Mouse (Mus musculus) hindbrain, embryonic 16.5 days (tissue): ENCODE results near the gene Ccdc163. TPM values are rescaled to one million over a fixed set of nuclear protein-coding genes. Genes with fewer than 3 reads are reported as not detected.

Experiments used
- ATAC-seq: fragments of 200-750 bp; cut with Nextera tagmentation; 2 replicates; pipeline ENCODE4 v1.8.0; 2017; ENCODE audit warnings: moderate TSS enrichment, moderate library complexity
- H3K27ac ChIP-seq: fragments of 300-500 bp; sonication (generic); 2 replicates; pipeline ENCODE4 v1.5.1; 2014; ENCODE audit warnings: low read depth, mild to moderate bottlenecking, control low read depth, low read length, moderate library complexity
- H3K27me3 ChIP-seq: fragments of 300-500 bp; sonication (generic); replicated peaks from 2 replicates; pipeline ENCODE4 v1.6.1; 2014; ENCODE audit warnings: low read length; ENCODE audit not compliant: control insufficient read depth, insufficient read depth
- H3K36me3 ChIP-seq: fragments of 300-500 bp; sonication (generic); 2 replicates; pipeline ENCODE4 v1.6.1; 2014; ENCODE audit warnings: mild to moderate bottlenecking, low read length, moderate library complexity, mixed read lengths; ENCODE audit not compliant: control insufficient read depth, insufficient read depth
- H3K4me1 ChIP-seq: fragments of 300-500 bp; sonication (generic); 2 replicates; pipeline ENCODE4 v1.6.1; 2014; ENCODE audit warnings: low read depth, low read length; ENCODE audit not compliant: control insufficient read depth, insufficient read depth
- H3K4me2 ChIP-seq: fragments of 300-500 bp; sonication (generic); 2 replicates; pipeline ENCODE4 v1.6.1; 2014; ENCODE audit warnings: mild to moderate bottlenecking, low read length, control low read depth, moderate library complexity
- H3K4me3 ChIP-seq: fragments of 300-500 bp; sonication (generic); 2 replicates; pipeline ENCODE4 v1.5.1; 2014; ENCODE audit warnings: mild to moderate bottlenecking, low read length, control low read depth, moderate library complexity
- H3K9ac ChIP-seq: fragments of 300-500 bp; sonication (generic); 2 replicates; pipeline ENCODE4 v1.6.1; 2014; ENCODE audit warnings: low read depth, mild to moderate bottlenecking, control low read depth, low read length, moderate library complexity
- H3K9me3 ChIP-seq: fragments of 300-500 bp; sonication (generic); 2 replicates; pipeline ENCODE4 v1.6.1; 2014; ENCODE audit warnings: mild to moderate bottlenecking, low read length, moderate library complexity; ENCODE audit not compliant: control insufficient read depth
- WGBS: fragments of 180-500 bp; shearing (Covaris S2); extraction: QIAGEN DNeasy Blood & Tissue Kit; methylation state at CpG from one replicate; pipeline ENCODE4 v1.1.7; 2014; 5-methylcytosine and 5-hydroxymethylcytosine counted together
- polyA plus RNA-seq: library from polyadenylated mRNA; unstranded; fragments of >200 nt; fragmentation: Nextera tagmentation; extraction: Ambion mirVana; gene quantifications from 2 replicates; pipeline ENCODE4 v1.2.1, GENCODE M21; 2015

The Ccdc163 gene
- polyA plus RNA-seq, 1 experiment from 2014 or later, result 8.0 TPM

- ATAC-seq, result no peak
- Histone ChIP-seq H3K9ac (no peak overlapping the region), H3K4me3 (no peak overlapping the region), H3K36me3 (peaks cover 11% of the 10 kb centered on the region; the same call in 1 of the 2 replicates), H3K9me3 (no peaks in the 10 kb centered on the region), H3K4me2 (no peak overlapping the region), H3K27me3 (no peaks in the 10 kb centered on the region), H3K4me1 (peaks cover 11% of the 10 kb centered on the region), H3K27ac (no peak overlapping the region)
- 90% methylated on average over 4 of the region's 4 CpGs for WGBS
Measured at GRCm38 (mm10) chr4:116689309-116689876, 18.9 kb upstream of the Ccdc163 start.

- Histone ChIP-seq H3K36me3 (peaks cover 15% of the 10 kb centered on the region), H3K4me1 (peaks cover 2% of the 10 kb centered on the region; the same call in 1 of the 2 replicates), H3K4me3 (no peak overlapping the region), H3K27ac (no peak overlapping the region), H3K4me2 (no peak overlapping the region), H3K27me3 (no peaks in the 10 kb centered on the region), H3K9ac (no peak overlapping the region), H3K9me3 (no peaks in the 10 kb centered on the region)
- ATAC-seq, result no peak
- 88% methylated on average over 2 of the region's 2 CpGs for WGBS
Measured at GRCm38 (mm10) chr4:116692146-116692545, 16.2 kb upstream of the Ccdc163 start.

- Histone ChIP-seq H3K36me3 (peaks cover 15% of the 10 kb centered on the region), H3K9me3 (no peaks in the 10 kb centered on the region), H3K4me1 (no peaks in the 10 kb centered on the region), H3K4me2 (no peak overlapping the region), H3K27me3 (no peaks in the 10 kb centered on the region), H3K9ac (no peak overlapping the region), H3K4me3 (no peak overlapping the region), H3K27ac (no peak overlapping the region)
- ATAC-seq, result no peak
- 84% methylated on average over 2 of the region's 2 CpGs for WGBS
Measured at GRCm38 (mm10) chr4:116693785-116694184, 14.5 kb upstream of the Ccdc163 start.

- no peaks in the 10 kb centered on the region for H3K4me1 ChIP-seq
- WGBS, result 88% methylated on average over 2 of the region's 2 CpGs
Measured at GRCm38 (mm10) chr4:116698693-116699342, 9.5 kb upstream of the Ccdc163 start.

GRCm38 (mm10) chr4:116700964-116701363, 7.3 kb upstream of the Ccdc163 start:
- Histone ChIP-seq H3K4me3 (no peak overlapping the region), H3K4me1 (no peaks in the 10 kb centered on the region), H3K9ac (no peak overlapping the region), H3K9me3 (no peaks in the 10 kb centered on the region), H3K27me3 (no peaks in the 10 kb centered on the region), H3K36me3 (peaks cover 2% of the 10 kb centered on the region; the same call in 1 of the 2 replicates), H3K4me2 (no peak overlapping the region), H3K27ac (no peak overlapping the region)
- ATAC-seq, result no peak
- 83% methylated on average over 1 of the region's 1 CpGs for WGBS

More at GRCm38 (mm10) chr4:116698693-116699342, 9.5 kb upstream of the Ccdc163 start:
- H3K9me3 ChIP-seq, result no peaks in the 10 kb centered on the region
- no peaks in the 10 kb centered on the region for H3K27me3 ChIP-seq
- no peak overlapping the region for H3K9ac ChIP-seq
- peaks cover 7% of the 10 kb centered on the region for H3K36me3 ChIP-seq
- no peak overlapping the region for H3K4me3 ChIP-seq
- no peak for ATAC-seq
- no peak overlapping the region for H3K4me2 ChIP-seq
- no peak overlapping the region for H3K27ac ChIP-seq

GRCm38 (mm10) chr4:116703804-116704203, 4.5 kb upstream of the Ccdc163 start:
- H3K4me3 ChIP-seq, result no peak overlapping the region
- no peak for ATAC-seq
- H3K27ac ChIP-seq, result no peak overlapping the region
- H3K4me1 ChIP-seq, result peaks cover 5% of the 10 kb centered on the region
- peaks cover 2% of the 10 kb centered on the region; the same call in 1 of the 2 replicates for H3K36me3 ChIP-seq
- no peak overlapping the region for H3K4me2 ChIP-seq
- no peaks in the 10 kb centered on the region for H3K9me3 ChIP-seq
- no peaks in the 10 kb centered on the region for H3K27me3 ChIP-seq
- 44% methylated on average over 6 of the region's 6 CpGs for WGBS
- H3K9ac ChIP-seq, result no peak overlapping the region

GRCm38 (mm10) chr4:116707666-116708065, 643 bp upstream of the Ccdc163 start:
- Histone ChIP-seq H3K27me3 (no peaks in the 10 kb centered on the region), H3K27ac (0 out of 2 replicates have a peak overlapping the region, but pooled peaks have one; percentile 61), H3K9me3 (no peaks in the 10 kb centered on the region), H3K4me2 (peak overlapping the region; percentile 60), H3K9ac (peak overlapping the region; percentile 70), H3K4me3 (peak overlapping the region; percentile 58), H3K4me1 (peaks cover 12% of the 10 kb centered on the region), H3K36me3 (no peaks in the 10 kb centered on the region)
- WGBS, result 16% methylated on average over 9 of the region's 9 CpGs
- ATAC-seq, result no peak

GRCm38 (mm10) chr4:116708791-116709390, 582 bp downstream of the Ccdc163 start:
- Histone ChIP-seq H3K9me3 (no peaks in the 10 kb centered on the region), H3K9ac (peak overlapping the region; percentile 62), H3K27ac (no peak overlapping the region), H3K27me3 (no peaks in the 10 kb centered on the region), H3K4me3 (peak overlapping the region; percentile 58), H3K4me1 (peaks cover 12% of the 10 kb centered on the region), H3K36me3 (no peaks in the 10 kb centered on the region), H3K4me2 (peak overlapping the region; percentile 89)
- ATAC-seq, result no peak; the same call in 1 of the 2 replicates
- WGBS, result 5% methylated on average over 9 of the region's 9 CpGs

GRCm38 (mm10) chr4:116710154-116710553, 1.8 kb downstream of the Ccdc163 start:
- H3K9me3 ChIP-seq, result no peaks in the 10 kb centered on the region
- no peak overlapping the region for H3K4me3 ChIP-seq
- no peaks in the 10 kb centered on the region for H3K27me3 ChIP-seq
- no peak for ATAC-seq
- H3K36me3 ChIP-seq, result no peaks in the 10 kb centered on the region; the same call in 1 of the 2 replicates
- H3K4me1 ChIP-seq, result peaks cover 12% of the 10 kb centered on the region
- no peak overlapping the region for H3K4me2 ChIP-seq
- 98% methylated on average over 2 of the region's 2 CpGs for whole genome bisulfite sequencing
- H3K27ac ChIP-seq, result no peak overlapping the region
- H3K9ac ChIP-seq, result no peak overlapping the region
